Comparison of ENCODE assay signal across 8 mouse cellular contexts in genomic region chr7:107738726-107739125, GRCm38 (mm10). TPM values are rescaled to one million over a fixed set of nuclear protein-coding genes. Genes with fewer than 3 reads are reported as not detected.
A peak's percentile ranks its signal among the peaks of the same experiment; 100 is the strongest.
DNase-seq lines count a peak whose midpoint lies in the region; ATAC-seq lines count a peak whose summit lies in the region.

No protein-coding gene starts in this region.

- no peak overlapping the region for H3K27ac ChIP-seq in liver, embryonic 11.5 days (ENCODE audit: low read depth, low read length)
- no peak overlapping the region for H3K27ac ChIP-seq in hindbrain, embryonic 16.5 days (ENCODE audit: low read depth, low read length)

- WGBS in liver, embryonic 11.5 days: 38% methylated on average over 2 of the region's 2 CpGs
- 41% methylated on average over 2 of the region's 2 CpGs for WGBS in hindbrain, embryonic 16.5 days

- H3K9ac ChIP-seq in liver, embryonic 11.5 days (ENCODE audit: low read depth, low read length): no peak overlapping the region
- H3K9ac ChIP-seq in hindbrain, embryonic 16.5 days (ENCODE audit: low read depth, low read length): no peak overlapping the region

- DNase-seq in embryo, embryonic 10 days (ENCODE audit: low spot score): peak; percentile 45
- DNase-seq in embryo, embryonic 9.5 days (ENCODE audit: extremely low spot score): no peak
- DNase-seq in liver: peak; percentile 10
- DNase-seq in liver, embryonic 11.5 days (ENCODE audit: low spot score): no peak
- peak; percentile 49 for DNase-seq in right cerebral cortex, postnatal 4 days
- no peak for DNase-seq in testis, postnatal 14 days (ENCODE audit: low spot score)

- H3K27me3 ChIP-seq in liver, embryonic 11.5 days (replicated peaks; ENCODE audit: control insufficient read depth, insufficient read depth, low read length): no peaks in the 10 kb centered on the region
- no peaks in the 10 kb centered on the region for H3K27me3 ChIP-seq in hindbrain, embryonic 16.5 days (replicated peaks; ENCODE audit: control insufficient read depth, insufficient read depth, low read length)

- peaks cover 2% of the 10 kb centered on the region; the same call in 1 of the 2 replicates for H3K36me3 ChIP-seq in liver, embryonic 11.5 days (ENCODE audit: control insufficient read depth, insufficient read depth, low read length)
- H3K36me3 ChIP-seq in hindbrain, embryonic 16.5 days (ENCODE audit: control insufficient read depth, insufficient read depth, low read length): 0 out of 2 replicates have a peak, but pooled peaks cover 2% of the 10 kb centered on the region

- no peak overlapping the region for H3K4me3 ChIP-seq in liver, embryonic 11.5 days (ENCODE audit: low read depth, low read length)
- H3K4me3 ChIP-seq in hindbrain, embryonic 16.5 days (ENCODE audit: low read length): no peak overlapping the region

- no peak overlapping the region for H3K4me2 ChIP-seq in liver, embryonic 11.5 days
- no peak overlapping the region for H3K4me2 ChIP-seq in hindbrain, embryonic 16.5 days (ENCODE audit: low read length)

- H3K9me3 ChIP-seq in liver, embryonic 11.5 days (ENCODE audit: control insufficient read depth, low read length): no peaks in the 10 kb centered on the region
- H3K9me3 ChIP-seq in hindbrain, embryonic 16.5 days (ENCODE audit: control insufficient read depth, low read length): no peaks in the 10 kb centered on the region; the same call in 1 of the 2 replicates

- no peak for ATAC-seq in liver, embryonic 11.5 days (replicated peaks; ENCODE audit: low FRiP score)
- ATAC-seq in hindbrain, embryonic 16.5 days: peak; percentile 71; the same call in 1 of the 2 replicates
- ATAC-seq in inflammation-experienced regulatory T-cells, adult 6 months: no peak

- H3K4me1 ChIP-seq in liver, embryonic 11.5 days (replicated peaks; ENCODE audit: control insufficient read depth, insufficient read depth, low read length): no peaks in the 10 kb centered on the region
- H3K4me1 ChIP-seq in hindbrain, embryonic 16.5 days (ENCODE audit: control insufficient read depth, insufficient read depth, low read depth, low read length): no peaks in the 10 kb centered on the region

RNA-seq across cellular contexts. Expression of gene Cyb5r2, which starts 19.1 kb away (rescaled TPM):
- polyA plus RNA-seq in liver, embryonic 11.5 days (2014; fragmentation: Nextera tagmentation; extraction: Ambion mirVana): 0.25 TPM in 1 of 2 replicates, not detected in the other
- 0.35 and 0.44 TPM in 2 replicates for polyA plus RNA-seq in hindbrain, embryonic 16.5 days (2015; fragmentation: Nextera tagmentation; extraction: Ambion mirVana)
- polyA plus RNA-seq in inflammation-experienced regulatory T-cells, adult 6 months (2017; shearing (Covaris generic)): not detected

Comparison
In these comparisons a context has a peak if more than half of its experiments do, and no peak if none do; other contexts are left out.
1. DNase-seq: peak in embryo, embryonic 10 days (single experiment), liver (single experiment) and right cerebral cortex, postnatal 4 days (single experiment); none in embryo, embryonic 9.5 days (single experiment), liver, embryonic 11.5 days (single experiment) and testis, postnatal 14 days (single experiment).